Mouse (Mus musculus) thymus, adult 2 months (tissue): Measurements from ENCODE around the gene Tor1a.

Source experiments
- CTCF ChIP-seq: fragments of 200-500 bp; IDR thresholded peaks from 2 replicates; pipeline ENCODE4 v1.5.1; 2012; ENCODE audit warnings: mild to moderate bottlenecking, control low read depth, low read length, moderate library complexity, borderline replicate concordance; ENCODE audit not compliant: control insufficient read depth, poor library complexity, insufficient read depth; ENCODE audit errors: extremely low read depth
- POLR2A ChIP-seq: fragments of 200-500 bp; IDR thresholded peaks from 2 replicates; pipeline ENCODE4 v1.6.1; 2012; ENCODE audit warnings: mild to moderate bottlenecking, low read length, control low read depth, moderate library complexity; ENCODE audit not compliant: control insufficient read depth, poor library complexity, insufficient read depth; ENCODE audit errors: extremely low read depth

DNA sequence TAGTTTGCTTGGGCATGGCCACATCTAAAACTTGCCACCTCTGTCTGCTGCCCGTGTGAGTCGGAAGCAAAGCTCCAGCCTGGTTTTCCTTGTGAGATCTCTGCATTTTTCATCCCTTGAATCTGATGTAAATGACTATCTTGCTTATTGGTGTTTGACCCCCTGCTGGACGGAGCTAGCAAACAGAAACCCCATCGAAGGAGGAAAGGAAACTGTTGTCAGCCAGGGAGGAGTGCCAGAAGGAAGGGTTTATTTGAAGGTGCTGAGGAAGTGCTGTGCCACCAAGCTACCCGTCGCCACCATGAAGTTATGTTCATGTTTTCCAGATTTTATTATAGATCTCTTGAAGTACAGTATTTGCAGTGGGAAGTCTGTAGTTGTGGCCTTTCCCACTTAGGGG, 12.9 kb downstream of the Tor1a start:
- no peak for TF ChIP-seq CTCF
- no peak for TF ChIP-seq POLR2A
